Mouse (Mus musculus): ENCODE data around the gene Ttc34. TPM values are rescaled to one million over a fixed set of nuclear protein-coding genes. Genes with fewer than 3 reads are reported as not detected.

Gene Ttc34
- total RNA-seq, 1 experiment from 2014 or later, result not detected

DNA sequence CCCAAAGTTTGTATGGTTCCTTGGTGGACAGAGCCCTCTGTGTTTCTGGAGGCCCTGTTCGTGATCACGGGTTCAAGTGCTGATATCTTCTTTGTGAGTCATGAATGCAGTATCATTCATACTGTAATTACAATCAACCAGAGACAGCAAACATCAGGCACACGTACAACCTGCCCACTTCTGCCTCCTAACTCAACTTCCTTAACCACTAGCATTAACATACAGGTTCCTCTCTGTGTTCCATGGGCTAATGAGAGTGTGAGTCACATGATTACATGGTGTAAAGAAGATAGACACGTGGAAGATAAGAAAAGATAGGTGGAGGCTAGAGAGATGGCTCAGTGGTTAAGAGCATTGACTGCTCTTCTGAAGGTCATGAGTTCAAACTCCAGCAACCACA lies 79.4 kb downstream of the Ttc34 start:
- no peak for ATAC-seq (ENCODE audit: extremely low read depth, insufficient number of reproducible peaks, low FRiP score, poor library complexity, severe bottlenecking)

Other genes starting within 250 kb of the Ttc34 start
- 0.25 and 1.7 TPM in 2 replicates for gene Prdm16, start 200.6 kb upstream of the Ttc34 start, total RNA-seq (2017)
- not detected in 2 replicates for gene Actrt2, start 169.6 kb upstream of the Ttc34 start, total RNA-seq (2017)
- gene Mmel1, start 32.1 kb downstream of the Ttc34 start, total RNA-seq (2017), result not detected in 2 replicates
- 3.4 and 4.4 TPM in 2 replicates for gene Fam213b, start 61.7 kb downstream of the Ttc34 start, total RNA-seq (2017)
- 32.6 and 33.8 TPM in 2 replicates for gene Tnfrsf14, start 91.1 kb downstream of the Ttc34 start, total RNA-seq (2017)
- 0.35 and 1.8 TPM in 2 replicates for gene Hes5, start 123.5 kb downstream of the Ttc34 start, total RNA-seq (2017)
- gene Pank4, start 126.7 kb downstream of the Ttc34 start, total RNA-seq (2017), result 41.4 and 44.8 TPM in 2 replicates
- 0.12 TPM in 1 of 2 replicates, not detected in the other for gene Plch2, start 219.3 kb downstream of the Ttc34 start, total RNA-seq (2017)
- 14.3 and 17.1 TPM in 2 replicates for gene Pex10, start 229.6 kb downstream of the Ttc34 start, total RNA-seq (2017)
- 82.5 and 91.0 TPM in 2 replicates for gene Rer1, start 248.9 kb downstream of the Ttc34 start, total RNA-seq (2017)
- 0.74 and 3.4 TPM in 2 replicates for gene Morn1, start 249.1 kb downstream of the Ttc34 start, total RNA-seq (2017)